Mouse (Mus musculus) T-helper 17 cell (primary cell): ENCODE measurements around the gene Gm21679.
"Not testable (repeated sequence)": the region's sequence is repeated elsewhere in the genome, so short reads cannot be mapped to it uniquely, and the experiment has no call there.

Experiments
- in situ Hi-C, 2 experiments: fragments of 300-600 bp; cut with MboI, MseI; formaldehyde crosslinking; loops; 1 replicate in 1 of 2; 2 replicates in 1 of 2; pipeline ENCODE4 v1.15.1; 2025; ENCODE audit warnings: high pct_unique_total_duplicates in 2 of 2

Gene Gm21679

DNA sequence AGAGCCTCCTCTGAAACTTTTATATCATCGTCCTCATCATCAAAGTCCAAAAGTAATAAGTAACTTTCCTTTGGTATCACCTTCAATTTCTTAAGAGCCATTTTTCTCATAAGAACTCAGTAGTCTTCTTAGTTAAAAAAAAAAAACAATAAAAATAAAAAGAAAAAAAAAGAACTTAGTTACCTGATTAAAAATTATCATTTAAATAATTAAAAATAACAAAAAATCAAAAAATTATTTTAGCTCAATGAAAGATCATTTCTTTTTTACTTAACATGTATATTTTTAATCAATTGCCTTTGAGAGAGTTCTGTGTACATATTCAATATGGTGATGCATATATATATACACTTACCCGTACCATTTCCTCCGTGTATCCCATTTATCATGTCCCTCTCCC, at the start of gene Gm21679:
TSS of gene Gm21679 (minus strand) at position 101 of the 400 bp plus-strand sequence.
- in situ Hi-C loops, result not testable (repeated sequence)
